Mouse (Mus musculus) ovary, postnatal 10 days (tissue): ENCODE data around the gene Efcc1.

Experiments
- DNase-seq: peaks from one replicate; pipeline ENCODE4 v3.0.0; 2022; ENCODE audit warnings: low spot score

The Efcc1 gene

DNA sequence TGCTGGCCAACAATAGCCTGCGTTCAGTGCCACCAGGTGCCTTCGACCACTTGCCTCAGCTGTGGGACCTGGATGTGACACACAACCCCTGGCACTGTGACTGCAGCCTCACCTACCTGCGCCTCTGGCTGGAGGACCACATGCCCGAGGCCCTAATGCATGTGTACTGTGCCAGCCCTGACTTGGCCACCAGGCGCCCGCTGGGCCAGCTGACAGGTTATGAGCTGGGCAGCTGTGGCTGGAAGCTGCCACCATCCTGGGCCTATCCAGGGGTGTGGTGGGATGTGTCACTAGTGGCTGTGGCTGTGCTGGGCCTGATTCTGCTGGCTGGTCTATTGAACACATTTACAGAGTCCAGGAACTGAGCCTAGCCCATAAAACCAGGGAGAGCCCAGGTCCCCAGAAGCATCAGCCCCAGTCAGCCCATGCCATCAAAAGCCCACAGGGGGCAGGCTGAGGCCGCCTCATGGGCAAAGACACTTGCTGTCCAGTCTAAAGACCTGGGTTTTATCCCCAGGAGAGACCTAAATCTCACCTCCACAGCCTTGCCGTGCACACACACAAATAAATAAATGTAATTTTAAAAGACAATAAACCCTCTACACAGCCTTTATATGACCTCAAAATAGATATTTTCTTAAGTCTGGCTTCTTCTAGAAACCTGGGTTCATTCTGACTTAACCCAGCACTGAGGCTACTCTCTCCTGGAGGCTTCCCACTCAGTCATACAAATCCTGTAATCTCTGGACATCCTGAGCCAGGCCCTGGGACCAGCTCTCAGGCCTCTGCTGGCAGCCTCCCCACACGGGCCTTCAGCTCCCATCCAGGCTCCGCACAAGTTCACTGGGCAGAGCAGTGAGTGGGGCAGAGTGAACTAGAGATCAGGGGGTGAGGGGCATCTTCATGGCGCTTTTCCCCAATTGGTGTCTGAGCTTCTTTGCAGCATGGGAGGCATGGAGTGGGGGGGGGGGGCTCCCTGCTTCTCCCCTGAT is 48.8 kb downstream of the Efcc1 start:
- DNase-seq, result no peak

DNA sequence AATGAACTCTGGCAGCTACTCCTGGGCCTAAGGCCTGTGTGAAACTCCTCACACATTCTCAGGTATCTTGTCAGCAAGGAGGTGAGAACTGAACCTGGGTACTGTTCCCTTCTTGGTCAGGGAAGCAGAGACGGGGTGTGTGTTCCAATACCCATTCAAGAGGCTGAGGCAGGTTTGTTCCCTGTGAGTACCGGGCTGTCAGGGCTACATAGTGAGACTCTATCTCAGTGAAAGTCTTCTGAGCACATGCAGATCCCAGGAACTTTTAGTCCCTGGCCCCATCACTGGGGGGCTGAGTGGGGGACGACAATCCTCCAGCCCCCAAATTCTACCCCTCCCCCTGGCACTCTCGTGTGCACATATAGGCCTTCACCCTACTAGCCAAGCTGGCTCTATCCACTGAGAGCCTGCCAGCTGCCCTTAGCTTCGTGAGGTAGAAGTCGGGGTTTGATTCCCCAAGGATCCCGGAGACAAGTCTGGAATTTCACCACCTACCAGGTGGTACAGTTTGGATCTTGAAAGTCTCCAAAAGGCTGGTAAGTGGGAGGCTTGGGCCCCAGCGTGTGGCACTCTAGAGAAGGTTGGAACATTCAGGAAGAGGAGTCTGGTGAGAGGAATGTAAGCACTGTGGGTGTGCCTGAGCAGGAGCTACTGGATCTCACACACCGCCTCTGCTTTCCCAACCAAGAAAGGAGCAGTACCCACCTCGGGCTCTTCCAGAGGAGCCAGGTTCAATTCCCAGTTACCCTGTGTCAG is 50.1 kb downstream of the Efcc1 start:
- DNase-seq, result no peak

DNA sequence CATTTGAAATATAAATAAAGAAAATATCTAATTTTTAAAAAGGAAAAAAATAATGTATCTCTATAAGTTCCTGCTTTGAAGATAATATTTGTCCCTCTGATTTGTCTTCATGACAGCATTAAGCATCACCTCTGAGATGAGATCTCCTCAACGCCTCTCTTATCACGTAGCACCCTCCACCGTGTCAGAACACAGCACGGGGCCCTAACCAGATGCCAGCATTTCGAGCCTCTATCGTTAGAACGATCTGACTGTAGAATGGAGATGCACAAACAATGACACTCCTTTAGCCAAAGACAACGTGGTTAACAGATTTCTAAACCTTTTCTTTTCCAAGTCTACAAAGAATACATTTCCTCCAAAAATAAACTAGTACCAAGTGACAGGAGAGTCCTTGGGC is 53.4 kb downstream of the Efcc1 start:
- DNase-seq, result no peak

DNA sequence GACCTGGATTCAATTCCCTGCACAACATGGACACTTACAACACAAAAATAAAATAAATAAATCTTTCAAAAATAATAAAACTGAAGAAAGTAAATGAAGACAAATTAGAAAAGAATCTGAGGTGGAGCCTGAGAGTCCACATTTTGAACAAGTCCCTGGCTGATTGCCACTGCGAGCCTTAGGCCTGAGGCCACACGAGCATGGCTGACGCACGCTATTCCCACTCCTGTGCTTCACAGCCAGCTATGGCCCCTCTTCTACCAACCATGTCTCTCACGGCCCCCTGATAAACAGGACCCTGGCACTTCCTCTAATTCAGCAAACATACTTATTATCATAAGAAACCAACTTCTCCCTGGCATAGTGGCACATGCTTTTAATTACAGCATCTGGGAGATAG is 56.0 kb downstream of the Efcc1 start:
- DNase-seq, result no peak

DNA sequence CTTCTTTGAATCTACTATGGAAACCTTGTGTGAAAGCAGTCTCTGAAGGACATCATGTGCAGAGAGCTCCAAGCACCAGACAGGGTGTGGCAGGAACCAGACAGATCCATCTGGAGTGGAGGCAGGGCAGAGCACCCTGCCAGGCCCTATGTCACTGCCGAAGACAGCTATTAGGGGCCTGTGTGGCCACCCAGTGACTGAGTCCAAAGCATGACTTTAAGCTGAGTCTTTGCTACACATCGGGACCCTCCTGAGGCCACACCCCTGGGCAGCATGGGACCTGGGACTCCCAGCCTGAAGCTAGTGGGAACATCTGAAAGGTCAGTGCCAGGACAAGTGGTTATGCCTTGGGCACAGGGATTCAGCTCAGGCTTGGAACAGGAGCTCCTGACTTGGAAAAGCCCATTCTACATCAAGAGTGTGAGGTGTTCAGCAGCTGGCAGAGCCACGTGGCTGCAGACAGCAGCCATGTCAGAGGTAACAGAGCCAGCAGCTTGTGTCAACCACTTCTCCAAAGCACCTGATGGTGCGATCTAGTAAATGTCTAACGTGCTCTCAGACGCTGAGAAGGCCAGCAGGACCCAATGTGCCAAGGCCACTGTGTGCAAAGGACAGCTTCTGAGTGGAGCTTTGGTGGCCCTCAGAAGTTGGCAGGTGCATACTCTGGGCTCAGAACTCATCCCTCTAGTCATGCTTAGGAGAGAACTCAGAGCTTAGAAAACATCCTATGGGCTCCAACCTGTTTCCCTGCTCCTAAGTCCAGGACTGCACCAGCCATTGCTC is 56.6 kb downstream of the Efcc1 start:
- no peak for DNase-seq

DNA sequence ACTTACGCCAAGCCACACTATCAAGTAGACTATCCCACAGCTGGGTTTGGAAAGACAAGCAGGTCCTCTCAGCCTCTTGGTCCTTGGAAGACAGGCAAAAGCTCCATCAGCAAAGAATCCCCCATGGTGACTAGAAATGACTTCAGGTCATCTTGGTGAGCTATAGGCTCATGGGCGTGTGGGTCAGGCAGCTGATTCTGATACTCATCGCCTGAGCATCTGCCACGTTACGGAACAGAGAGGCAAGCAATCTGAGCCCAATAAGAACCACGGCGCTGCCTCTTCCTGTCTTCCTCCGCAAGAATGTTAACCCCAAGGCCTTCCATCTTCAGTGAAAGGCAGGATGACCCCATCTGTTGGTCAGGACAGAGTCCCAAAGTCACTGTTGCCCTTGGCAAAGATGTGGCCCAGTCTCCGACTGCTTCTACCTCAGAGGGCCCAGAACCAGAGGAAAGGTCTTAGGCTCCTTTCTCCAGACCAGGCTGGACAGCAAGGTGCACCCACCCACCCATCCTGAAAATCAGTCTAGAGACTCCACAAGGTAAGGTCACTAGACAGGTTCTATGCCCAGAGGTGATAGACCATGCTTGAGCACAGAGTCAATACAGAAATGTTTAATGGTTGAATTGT is 57.7 kb downstream of the Efcc1 start:
- DNase-seq, result no peak

DNA sequence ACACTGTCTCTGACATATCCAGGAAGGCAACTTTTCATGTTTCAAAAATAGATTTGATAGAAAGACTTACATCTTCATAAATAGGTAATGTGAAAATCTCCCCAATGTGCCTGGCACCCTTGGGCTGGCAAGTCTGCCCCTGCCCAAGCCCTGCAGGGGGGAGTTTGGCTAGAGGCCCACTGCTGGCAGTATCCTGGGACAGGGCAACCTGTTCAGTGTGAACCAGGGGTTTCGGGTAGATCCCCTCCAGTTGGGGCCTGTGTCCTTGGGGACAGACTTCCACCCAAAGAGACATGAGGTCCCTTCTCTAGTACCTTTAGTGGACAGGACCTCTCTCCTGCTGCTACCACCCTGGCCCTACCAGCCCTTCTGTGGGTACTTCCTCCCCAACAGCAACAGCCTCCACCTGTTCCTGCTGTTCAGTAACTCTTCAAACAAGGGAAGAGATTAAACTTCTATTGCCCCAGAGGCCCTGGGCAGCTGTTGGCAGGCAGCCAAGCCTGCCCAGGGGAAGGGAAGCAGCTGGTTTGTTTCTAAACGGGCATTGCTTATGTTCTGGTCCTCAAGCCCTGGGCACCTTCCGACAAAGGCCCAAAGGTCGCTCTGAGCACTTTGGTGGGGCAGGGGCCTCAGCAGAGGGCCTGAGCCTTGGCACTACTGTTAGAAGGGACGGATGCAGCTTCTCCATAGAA is 58.4 kb downstream of the Efcc1 start:
- DNase-seq, result no peak

DNA sequence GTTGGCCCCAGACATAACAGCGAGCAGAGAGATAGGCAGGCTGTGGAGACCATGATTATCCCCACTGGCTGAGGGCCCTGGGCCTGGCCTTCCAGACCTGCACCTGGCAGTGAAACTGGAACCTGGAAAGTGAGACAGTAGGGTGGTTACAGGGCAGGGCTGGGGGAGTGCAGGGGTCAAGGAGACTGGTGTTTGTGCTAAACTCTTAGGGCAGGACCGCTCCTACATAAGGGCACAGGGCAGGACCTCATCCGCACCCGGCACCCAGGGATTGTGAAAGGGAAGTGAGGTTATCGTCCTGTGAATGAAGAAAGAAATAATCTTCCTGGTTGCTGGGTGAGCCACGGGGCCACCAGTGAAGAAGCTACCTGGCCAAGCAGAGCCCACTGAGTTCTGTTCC is 59.1 kb downstream of the Efcc1 start:
- DNase-seq, result no peak

DNA sequence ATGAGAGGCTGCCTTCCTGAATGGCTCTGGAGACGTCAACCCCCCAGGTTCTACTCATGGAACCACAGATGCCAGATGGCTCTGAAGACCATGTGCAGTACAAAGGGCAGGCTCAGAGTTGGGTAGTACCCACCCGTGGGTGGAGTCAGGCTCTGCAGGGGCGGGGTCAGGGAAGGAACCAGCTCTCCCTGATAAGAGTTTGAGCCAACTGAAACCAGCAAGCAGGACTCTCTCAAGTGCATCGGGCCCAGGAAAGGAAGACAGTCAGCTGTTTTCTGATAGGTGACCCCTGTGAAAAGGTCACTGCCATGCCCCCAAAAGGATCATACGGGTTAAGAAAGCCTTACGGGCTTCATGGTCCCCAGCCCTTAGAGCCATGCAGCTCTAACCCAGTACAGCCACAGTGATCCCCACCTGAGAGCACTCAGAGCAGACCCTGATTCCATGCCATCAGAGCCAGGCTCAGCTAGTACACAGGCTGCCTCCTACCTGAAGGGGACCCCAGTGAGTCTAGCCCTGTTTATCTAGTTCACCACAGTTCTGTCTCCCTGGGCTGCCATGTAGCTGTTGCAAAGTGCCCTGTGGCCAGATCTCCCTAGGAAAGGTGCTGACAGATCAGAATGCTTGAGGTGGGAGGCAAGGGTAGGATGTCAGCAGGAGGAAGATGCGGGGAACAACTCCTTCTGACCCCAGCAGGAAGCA is 60.3 kb downstream of the Efcc1 start:
- no peak for DNase-seq

DNA sequence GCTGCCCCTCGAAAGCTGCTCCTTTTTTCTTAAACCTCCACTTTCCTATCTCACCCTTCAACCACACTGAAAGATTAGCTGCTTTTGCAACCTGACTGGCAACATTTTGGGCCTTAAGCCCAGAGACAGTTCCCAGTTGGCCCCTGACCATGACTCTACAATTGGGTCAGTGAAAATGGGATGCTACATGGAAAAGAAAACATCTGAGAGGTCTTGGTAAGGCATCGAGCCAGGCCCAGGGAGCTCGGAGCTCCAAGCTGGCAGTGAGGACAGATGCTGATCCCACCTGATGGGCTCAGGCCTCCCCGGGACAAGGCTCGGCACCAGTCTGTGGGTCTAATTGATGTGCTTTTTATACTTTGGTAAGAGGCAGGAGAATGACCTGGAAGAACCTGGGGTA is 61.2 kb downstream of the Efcc1 start:
- no peak for DNase-seq

DNA sequence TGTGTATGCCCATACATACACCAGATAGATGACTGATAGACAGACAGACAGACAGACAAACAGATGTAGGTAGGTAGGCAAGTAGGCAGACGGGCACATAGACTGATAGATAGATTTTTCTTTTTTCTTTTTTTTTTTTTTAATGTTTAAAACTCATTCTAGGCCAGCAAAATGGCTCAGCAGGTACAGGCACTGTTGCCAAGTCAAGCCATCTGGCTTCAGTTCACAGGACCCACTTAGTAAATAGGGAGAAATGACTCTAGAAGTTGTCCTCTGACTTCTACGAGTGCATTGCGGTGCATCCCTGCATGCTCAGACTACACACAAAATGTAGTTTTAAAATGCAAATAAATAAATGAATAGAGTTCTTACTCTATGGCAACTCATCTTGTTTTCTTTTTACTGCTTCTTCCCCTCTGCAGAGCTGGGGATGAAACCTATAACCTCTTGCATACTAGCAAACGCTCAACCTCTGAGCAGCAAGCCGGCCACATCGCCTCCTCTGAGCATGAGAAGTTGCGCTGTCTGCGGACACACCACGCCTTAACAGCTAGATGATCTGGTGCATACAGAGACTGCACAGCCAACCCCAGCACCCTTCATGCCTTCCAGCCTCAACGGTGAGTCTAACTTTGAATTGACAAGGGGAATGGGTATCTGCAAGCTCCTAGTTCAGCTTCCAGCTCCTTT is 63.3 kb downstream of the Efcc1 start:
- DNase-seq, result no peak

DNA sequence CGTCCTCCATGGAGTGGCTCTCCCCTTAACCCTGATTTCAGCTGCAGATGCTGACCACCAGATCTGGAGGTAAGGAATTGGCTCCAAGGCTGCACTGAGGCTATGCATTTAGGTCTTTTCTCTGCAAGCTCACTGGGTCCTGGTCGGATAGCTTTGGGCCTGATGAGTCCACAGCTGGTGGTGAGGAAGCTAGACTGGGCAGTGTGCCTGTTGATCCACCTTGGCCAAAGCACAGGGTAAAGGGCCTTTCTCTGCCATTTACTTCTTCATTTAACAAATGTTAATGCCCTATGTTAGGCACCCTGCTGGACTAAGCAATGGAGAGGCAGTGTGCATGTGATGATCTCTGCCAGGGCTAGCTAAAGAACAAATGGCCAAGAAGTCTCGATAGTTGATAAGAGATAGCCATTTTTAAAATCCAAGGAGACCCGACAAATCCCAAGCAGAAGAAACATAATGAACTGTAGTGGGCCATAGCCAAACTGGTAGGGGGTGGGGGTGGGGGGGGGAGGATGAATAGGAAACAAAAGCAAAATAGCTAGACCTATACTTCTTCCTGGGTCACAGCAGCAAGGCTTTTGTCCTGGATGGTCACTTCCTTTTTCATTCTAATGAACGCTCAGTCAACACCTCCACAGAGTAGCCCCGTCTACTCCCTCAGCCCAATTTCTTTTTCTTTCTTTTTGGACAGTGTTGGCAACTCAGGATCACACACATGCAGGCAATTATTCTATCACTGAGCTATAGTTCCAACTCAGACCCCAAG is 64.9 kb downstream of the Efcc1 start:
- no peak for DNase-seq

DNA sequence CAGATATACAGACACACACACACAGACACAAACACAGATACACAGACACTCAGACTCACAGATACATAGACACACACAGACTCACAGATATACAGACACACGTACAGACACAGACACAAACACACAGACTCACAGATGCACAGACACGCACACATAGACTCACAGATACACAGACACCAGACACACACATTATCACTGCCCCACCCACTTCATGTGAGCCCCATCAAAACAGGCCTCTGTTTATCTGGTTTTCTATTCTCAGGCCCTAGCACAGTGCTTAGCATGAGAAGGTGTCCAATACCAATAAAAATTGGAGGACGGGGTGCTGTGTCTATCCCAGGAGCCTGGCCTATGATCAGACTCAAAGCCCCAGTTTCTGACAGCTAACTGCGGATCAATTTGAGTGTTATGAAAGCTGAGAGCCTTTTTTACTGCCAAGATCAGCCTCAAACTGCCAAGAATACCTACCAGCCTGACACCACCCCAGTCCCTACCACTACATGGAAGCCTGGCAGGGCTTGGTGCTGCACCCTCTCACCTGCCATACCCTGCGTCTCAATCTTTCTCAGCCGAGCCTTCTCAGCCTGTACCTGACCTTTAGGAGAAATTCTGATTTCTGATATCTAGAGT is 65.7 kb downstream of the Efcc1 start:
- no peak for DNase-seq

DNA sequence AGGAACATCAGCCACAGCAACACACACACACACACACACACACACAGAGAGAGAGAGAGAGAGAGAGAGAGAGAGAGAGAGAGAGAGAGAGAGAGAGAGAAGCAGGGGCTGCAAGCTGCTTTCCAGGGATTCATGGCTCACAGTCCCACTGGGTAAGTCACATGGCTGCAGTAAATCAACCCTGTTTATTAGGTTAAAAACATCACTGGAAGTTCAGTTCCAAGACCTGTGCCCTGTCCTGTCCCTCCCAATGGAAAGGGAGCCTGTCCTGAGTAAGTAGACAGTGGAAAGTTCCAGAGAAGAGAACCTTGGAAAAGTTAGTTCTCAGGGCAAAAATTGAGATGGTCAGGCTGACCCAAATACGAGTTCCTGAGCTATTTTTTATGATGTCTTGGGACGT is 66.7 kb downstream of the Efcc1 start:
- no peak for DNase-seq

DNA sequence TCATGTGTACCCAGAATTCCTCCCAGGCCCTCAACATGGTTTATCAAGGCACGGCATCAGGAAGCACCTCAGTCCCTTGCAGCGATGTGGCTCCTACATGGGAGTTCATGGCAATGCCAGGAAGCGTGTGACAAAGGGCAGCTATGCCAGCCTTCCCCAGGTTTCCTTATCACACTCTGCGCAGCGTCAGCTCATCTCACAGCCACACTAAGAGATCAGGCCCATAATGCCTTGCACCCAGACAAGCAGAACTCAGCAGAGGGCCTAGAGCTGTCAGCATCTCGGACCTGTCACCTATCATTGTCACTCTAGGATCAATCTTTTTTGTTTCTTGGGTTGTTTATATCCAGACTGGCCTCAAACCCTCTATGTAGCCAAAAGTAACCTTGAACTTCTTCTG is 68.9 kb downstream of the Efcc1 start:
- no peak for DNase-seq

DNA sequence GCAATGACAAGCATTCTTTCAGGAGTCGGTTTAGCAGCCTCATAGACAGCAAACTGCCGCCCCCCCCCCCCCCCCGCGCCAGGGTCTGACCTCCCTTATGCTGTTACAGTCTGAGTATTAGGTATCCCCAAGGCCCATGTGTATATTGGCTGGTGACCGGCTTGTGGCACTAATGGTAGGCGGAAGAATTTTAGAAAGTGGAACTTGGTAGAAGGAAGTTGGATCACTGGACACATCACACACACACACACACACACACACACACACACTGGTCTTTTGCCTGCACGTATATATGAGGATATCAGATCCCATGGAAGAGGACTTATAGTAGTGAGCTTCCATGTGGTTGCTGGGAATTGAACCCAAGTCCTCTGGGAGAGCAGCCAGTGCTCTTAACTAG is 71.8 kb downstream of the Efcc1 start:
- no peak for DNase-seq

DNA sequence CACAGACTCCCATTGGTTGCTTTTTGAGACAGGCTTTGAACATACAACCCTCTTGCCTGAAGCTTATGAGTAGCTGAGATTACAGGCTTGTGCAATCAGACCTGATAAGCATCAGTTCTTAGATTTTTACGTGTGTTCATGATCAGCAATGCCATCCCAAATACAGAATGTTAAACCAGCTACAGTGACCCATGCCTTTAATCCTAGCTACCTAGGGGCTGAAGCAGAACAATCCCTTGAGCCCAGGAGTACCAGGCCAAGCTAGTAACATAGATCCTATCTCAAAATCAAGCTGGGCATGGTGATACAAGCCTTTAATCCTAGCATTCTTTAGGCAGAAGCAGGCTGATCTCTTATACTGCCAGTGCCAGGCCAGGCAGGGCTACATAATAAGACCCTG is 73.4 kb downstream of the Efcc1 start:
- no peak for DNase-seq

DNA sequence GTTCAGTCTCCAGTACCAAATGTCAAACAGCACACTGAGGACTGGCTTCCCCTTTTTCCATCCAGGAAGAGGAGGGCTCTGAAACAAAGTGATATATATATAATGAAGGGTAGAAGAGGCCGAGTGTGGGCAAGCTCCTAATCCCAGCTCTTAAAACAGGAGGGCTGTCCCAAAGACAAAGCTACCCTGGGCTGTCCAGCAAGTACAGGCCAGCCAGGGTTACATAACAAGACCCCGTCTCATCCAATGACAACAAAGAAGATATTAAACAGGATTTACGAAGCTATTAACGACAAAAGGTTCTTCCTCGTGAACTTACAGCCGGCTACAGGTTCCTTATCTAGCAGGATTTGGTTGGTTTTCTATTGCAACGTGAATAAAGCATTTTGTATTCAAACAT is 74.2 kb downstream of the Efcc1 start:
- no peak for DNase-seq

DNA sequence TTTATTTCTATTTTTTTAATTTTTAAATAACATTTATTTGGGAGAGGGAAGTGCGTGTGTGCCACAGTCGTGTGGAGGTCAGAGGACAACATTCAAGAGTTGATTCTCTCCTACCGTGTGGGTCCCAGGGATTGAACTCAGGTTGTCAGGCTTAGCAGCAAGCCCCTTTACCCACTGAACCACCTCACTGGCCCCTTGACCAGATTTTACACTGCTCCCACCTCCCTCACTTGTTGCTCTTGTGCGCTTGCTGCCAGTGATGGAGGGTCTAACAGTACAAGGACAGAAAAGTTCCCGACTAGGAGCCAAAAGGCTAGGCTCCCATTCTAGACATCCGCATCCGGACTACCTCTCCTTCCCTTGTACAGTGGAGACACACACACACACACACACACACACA is 74.8 kb downstream of the Efcc1 start:
- DNase-seq, result no peak
